Mouse (Mus musculus) forebrain, postnatal 0 days (tissue): Measurements from ENCODE around the gene Sgsm1. TPM values are rescaled to one million over a fixed set of nuclear protein-coding genes. Genes with fewer than 3 reads are reported as not detected.

Source experiments
- ATAC-seq: fragments of 200-750 bp; cut with Nextera tagmentation; 2 replicates; pipeline ENCODE4 v1.8.0; 2017; ENCODE audit warnings: mild to moderate bottlenecking, moderate library complexity
- DNase-seq: peaks from one replicate; pipeline ENCODE4 v3.0.0-alpha.2; 2015
- H3K27ac ChIP-seq: fragments of 300-500 bp; sonication (generic); 2 replicates; pipeline ENCODE4 v1.5.1; 2014; ENCODE audit warnings: low read depth, mild to moderate bottlenecking, antibody characterized with exemption, low read length, moderate library complexity, mixed read lengths
- H3K27me3 ChIP-seq: fragments of 300-500 bp; sonication (generic); 2 replicates; pipeline ENCODE4 v1.6.1; 2014; ENCODE audit warnings: mild to moderate bottlenecking, low read length, mixed read lengths; ENCODE audit not compliant: insufficient read depth
- H3K36me3 ChIP-seq: fragments of 300-500 bp; sonication (generic); 2 replicates; pipeline ENCODE4 v1.6.1; 2014; ENCODE audit warnings: mild to moderate bottlenecking, moderate library complexity; ENCODE audit not compliant: insufficient read depth
- H3K4me1 ChIP-seq: fragments of 300-500 bp; sonication (generic); 2 replicates; pipeline ENCODE4 v1.6.1; 2014; ENCODE audit warnings: antibody characterized with exemption; ENCODE audit not compliant: insufficient read depth
- H3K4me2 ChIP-seq: fragments of 300-500 bp; sonication (generic); 2 replicates; pipeline ENCODE4 v1.6.1; 2014; ENCODE audit warnings: low read depth, mild to moderate bottlenecking, moderate library complexity
- H3K4me3 ChIP-seq: fragments of 300-500 bp; sonication (generic); 2 replicates; pipeline ENCODE4 v1.5.1; 2014; ENCODE audit warnings: low read depth, low read length, mixed read lengths
- H3K9ac ChIP-seq: fragments of 300-500 bp; sonication (generic); 2 replicates; pipeline ENCODE4 v1.6.1; 2014; ENCODE audit warnings: mild to moderate bottlenecking
- H3K9me3 ChIP-seq: fragments of 300-500 bp; sonication (generic); 2 replicates; pipeline ENCODE4 v1.6.1; 2016; ENCODE audit warnings: low read length
- CTCF ChIP-seq: sonication (generic); IDR thresholded peaks from 2 replicates; pipeline ENCODE4 v1.5.1; 2016; ENCODE audit warnings: antibody characterized with exemption, control low read depth, low read depth
- WGBS: fragments of 180-500 bp; shearing (Covaris S2); extraction: QIAGEN DNeasy Blood & Tissue Kit; methylation state at CpG from one replicate; pipeline ENCODE4 v1.1.7; 2014; 5-methylcytosine and 5-hydroxymethylcytosine counted together
- polyA plus RNA-seq: library from polyadenylated mRNA; unstranded; fragments of >200 nt; fragmentation: Nextera tagmentation; extraction: Ambion mirVana; gene quantifications from 2 replicates; pipeline ENCODE4 v1.2.1, GENCODE M21; 2015
- total RNA-seq: library from RNA; depleted of rRNA; stranded (reverse); fragments of >200 nt; gene quantifications from 2 replicates; pipeline ENCODE4 v1.2.3, GENCODE M21; 2014

The Sgsm1 gene
- total and polyA plus RNA-seq, 2 experiments from 2014 or later, result 16.5 to 48.7 TPM

GRCm38 (mm10) chr5:113270043-113270442 is 40.5 kb downstream of the Sgsm1 start:
- DNase-seq (peak; percentile 45), ATAC-seq (0 out of 2 replicates have a peak, but pooled peaks have one; percentile 7)
- Histone ChIP-seq H3K4me1 (no peaks in the 10 kb centered on the region), H3K4me2 (no peak overlapping the region), H3K4me3 (no peak overlapping the region), H3K9ac (no peak overlapping the region), H3K36me3 (peaks cover 46% of the 10 kb centered on the region), H3K9me3 (no peaks in the 10 kb centered on the region), H3K27me3 (no peaks in the 10 kb centered on the region), H3K27ac (no peak overlapping the region)
- WGBS, result 82% methylated on average over 3 of the region's 3 CpGs
- peak; percentile 61 for TF ChIP-seq CTCF

- no peak overlapping the region for H3K27ac ChIP-seq
- DNase-seq (no peak), ATAC-seq (no peak)
- peaks cover 46% of the 10 kb centered on the region for H3K36me3 ChIP-seq
- no peak for TF ChIP-seq CTCF
- no peaks in the 10 kb centered on the region for H3K9me3 ChIP-seq
- H3K4me1 ChIP-seq, result no peaks in the 10 kb centered on the region
- no peak overlapping the region for H3K4me3 ChIP-seq
- H3K27me3 ChIP-seq, result no peaks in the 10 kb centered on the region
- H3K4me2 ChIP-seq, result no peak overlapping the region
- no peak overlapping the region for H3K9ac ChIP-seq
Observed at GRCm38 (mm10) chr5:113268246-113268645, 42.3 kb downstream of the Sgsm1 start.

GRCm38 (mm10) chr5:113265637-113266036 is 44.9 kb downstream of the Sgsm1 start:
- TF ChIP-seq CTCF, result no peak
- ATAC-seq, result no peak
- Histone ChIP-seq H3K4me2 (no peak overlapping the region), H3K36me3 (peaks cover 54% of the 10 kb centered on the region), H3K9ac (no peak overlapping the region), H3K27me3 (no peaks in the 10 kb centered on the region), H3K9me3 (no peaks in the 10 kb centered on the region), H3K4me1 (no peaks in the 10 kb centered on the region), H3K4me3 (no peak overlapping the region), H3K27ac (no peak overlapping the region)
- WGBS, result 89% methylated on average over 8 of the region's 8 CpGs
- DNase-seq, result no peak

GRCm38 (mm10) chr5:113250806-113251205 is 59.8 kb downstream of the Sgsm1 start:
- Histone ChIP-seq H3K27ac (no peak overlapping the region), H3K4me2 (no peak overlapping the region), H3K9ac (no peak overlapping the region), H3K36me3 (peaks cover 46% of the 10 kb centered on the region), H3K9me3 (no peaks in the 10 kb centered on the region), H3K27me3 (no peaks in the 10 kb centered on the region), H3K4me3 (no peak overlapping the region), H3K4me1 (no peaks in the 10 kb centered on the region)
- TF ChIP-seq CTCF, result no peak
- ATAC-seq (no peak), DNase-seq (no peak)
- WGBS, result 98% methylated on average over 11 of the region's 11 CpGs

- Histone ChIP-seq H3K9ac (no peak overlapping the region), H3K4me3 (no peak overlapping the region), H3K4me2 (no peak overlapping the region), H3K27ac (no peak overlapping the region), H3K36me3 (peaks cover 40% of the 10 kb centered on the region), H3K9me3 (no peaks in the 10 kb centered on the region), H3K4me1 (no peaks in the 10 kb centered on the region), H3K27me3 (no peaks in the 10 kb centered on the region)
- WGBS, result 86% methylated on average over 8 of the region's 8 CpGs
- no peak for TF ChIP-seq CTCF
- no peak for ATAC-seq
- no peak for DNase-seq
Observed at GRCm38 (mm10) chr5:113249263-113249930, 61.2 kb downstream of the Sgsm1 start.

GRCm38 (mm10) chr5:113230196-113230595 is 80.4 kb downstream of the Sgsm1 start:
- H3K36me3 ChIP-seq, result no peaks in the 10 kb centered on the region
- H3K4me3 ChIP-seq, result no peak overlapping the region
- no peak overlapping the region for H3K27ac ChIP-seq
- no peak overlapping the region for H3K4me2 ChIP-seq
- H3K9ac ChIP-seq, result no peak overlapping the region
- H3K9me3 ChIP-seq, result no peaks in the 10 kb centered on the region
- WGBS, result 79% methylated on average over 5 of the region's 5 CpGs
- peaks cover 13% of the 10 kb centered on the region; the same call in 1 of the 2 replicates for H3K4me1 ChIP-seq
- ATAC-seq (no peak), DNase-seq (no peak)
- no peak for TF ChIP-seq CTCF
- H3K27me3 ChIP-seq, result no peaks in the 10 kb centered on the region

GRCm38 (mm10) chr5:113226632-113227102 is 83.9 kb downstream of the Sgsm1 start, which contains the start of gene Tmem211:
Tmem211 (plus strand) TSS chr5:113226909.
- H3K9ac ChIP-seq, result peak within 1 kb of the TSS; percentile 46
- H3K4me3 ChIP-seq, result peak within 1 kb of the TSS; percentile 25
- H3K9me3 ChIP-seq, result no peaks in the 10 kb centered on the region
- H3K36me3 ChIP-seq, result no peaks in the 10 kb centered on the region
- DNase-seq (peak; percentile 93), ATAC-seq (peak; percentile 91)
- H3K27ac ChIP-seq, result no peak within 1 kb of the TSS
- peak within 1 kb of the TSS; percentile 59 for H3K4me2 ChIP-seq
- H3K4me1 ChIP-seq, result peaks cover 14% of the 10 kb centered on the region; the same call in 1 of the 2 replicates
- TF ChIP-seq CTCF, result peak; percentile 98
- H3K27me3 ChIP-seq, result no peaks in the 10 kb centered on the region
- WGBS, result under 1% methylated on average over 13 of the region's 13 CpGs
